Mouse (Mus musculus) hematopoietic stem cell, adult 5-6 weeks (primary cell): ENCODE measurements at regions not wholly inside any gene's neighbourhood (a gene's known extent, or its start where the extent isn't known, plus 50 kb on each side); places are given as distances from the start of the nearest gene placed in this dataset.

Source experiments
- ATAC-seq, 2 experiments: fragments of 125-278 bp in 1 of 2; replicated peaks in 1 of 2; 2 replicates each; pipeline ENCODE4 v1.8.0; 2016 to 2017; ENCODE audit warnings: inconsistent platforms in 2 of 2, mild to moderate bottlenecking in 2 of 2, moderate number of reproducible peaks in 2 of 2, low read depth in 1 of 2, moderate TSS enrichment in 1 of 2; ENCODE audit not compliant: low FRiP score in 2 of 2, poor library complexity in 2 of 2, severe bottlenecking in 2 of 2, insufficient read depth in 1 of 2, low TSS enrichment in 1 of 2

GRCm38 (mm10) chr2:11038440-11038839 lies 133.5 kb upstream of the Prkcq start:
- no peak for ATAC-seq

GRCm38 (mm10) chr2:11040005-11040404 lies 131.9 kb upstream of the Prkcq start:
- no peak for ATAC-seq

- no peak for ATAC-seq
Measured at GRCm38 (mm10) chr2:11044727-11045274, 127.1 kb upstream of the Prkcq start.

GRCm38 (mm10) chr2:11051621-11052020 lies 120.3 kb upstream of the Prkcq start:
- ATAC-seq, result no peak

GRCm38 (mm10) chr2:11059731-11060425 lies 112.0 kb upstream of the Prkcq start:
- ATAC-seq, result peak; percentile 74 to 92

GRCm38 (mm10) chr2:11067384-11067783 lies 104.5 kb upstream of the Prkcq start:
- no peak for ATAC-seq

GRCm38 (mm10) chr2:11083536-11083935 lies 88.4 kb upstream of the Prkcq start:
- no peak for ATAC-seq

- peak; percentile 53 to 60; a peak in 2 of 4 replicates for ATAC-seq
Measured at GRCm38 (mm10) chr2:11086996-11087395, 84.9 kb upstream of the Prkcq start.

- ATAC-seq, result peak in 1 of 2 experiments; percentile 56; a peak in 2 of 4 replicates
Measured at GRCm38 (mm10) chr2:11099834-11100622, 71.9 kb upstream of the Prkcq start.

GRCm38 (mm10) chr2:11113191-11113590 lies 58.7 kb upstream of the Prkcq start:
- peak; percentile 70 to 77 for ATAC-seq

- peak; percentile 44 to 56; a peak in 2 of 4 replicates for ATAC-seq
Measured at GRCm38 (mm10) chr2:11118625-11119024, 53.3 kb upstream of the Prkcq start.

GRCm38 (mm10) chr2:11119301-11119700 lies 52.6 kb upstream of the Prkcq start:
- peak in 1 of 2 experiments; percentile 27; a peak in 1 of 4 replicates for ATAC-seq
